Mouse (Mus musculus) liver, adult 2 months (tissue): ENCODE data around the gene Duox1.

Experiments used
- CTCF ChIP-seq: fragments of 200-500 bp; IDR thresholded peaks from 2 replicates; pipeline ENCODE4 v1.5.1; 2011; ENCODE audit warnings: low read depth, low read length, control low read depth
- POLR2A ChIP-seq: fragments of 200-500 bp; IDR thresholded peaks from 2 replicates; pipeline ENCODE4 v1.6.1; 2011; ENCODE audit warnings: low read length, control low read depth; ENCODE audit not compliant: insufficient read depth; ENCODE audit errors: extremely low read depth

DNA sequence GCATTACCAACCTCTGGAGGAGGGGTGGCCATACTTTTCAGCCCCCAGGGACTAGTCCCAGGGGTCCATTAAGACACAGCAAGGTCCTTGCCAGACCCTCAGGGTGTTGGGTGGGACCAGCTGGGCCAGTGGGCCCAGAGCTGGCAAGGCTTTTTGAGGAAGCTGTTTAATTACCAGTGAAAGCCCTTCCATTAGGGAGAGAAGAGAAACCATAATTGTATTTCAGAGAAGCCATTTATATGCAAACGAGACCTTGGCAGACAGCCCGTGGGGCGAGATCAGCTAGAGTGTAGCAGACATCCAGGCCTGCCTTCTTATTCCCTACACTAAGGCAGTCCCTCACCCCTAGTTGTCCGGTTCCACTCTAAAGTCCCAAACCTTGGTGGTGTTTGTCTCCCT, 36.5 kb downstream of the Duox1 start:
- TF ChIP-seq CTCF (no peak), POLR2A (no peak)
